19 mouse cellular contexts compared by ENCODE assay signal in genomic region chr3:54761258-54761657, GRCm38 (mm10). TPM values are rescaled to one million over a fixed set of nuclear protein-coding genes. Genes with fewer than 3 reads are reported as not detected.
"Had no signal": no experiment of that assay in that cellular context is flagged by ENCODE, and none has a peak within 500 bp of the region (broad histone marks: within the 10 kb centered on the region; RNA-seq: fewer than 3 reads in every experiment).

No protein-coding gene starts in this region.

- H3K4me3 ChIP-seq: left cerebral cortex, adult 2 months; limb, embryonic 10.5 days; midbrain, embryonic 12.5 days; neural tube, embryonic 13.5 days had no signal

- H3K27ac ChIP-seq: left cerebral cortex, adult 2 months; limb, embryonic 10.5 days; liver, embryonic 14.5 days; midbrain, embryonic 12.5 days; neural tube, embryonic 13.5 days had no signal

- DNase-seq: kidney, adult 8-10 months; kidney, postnatal 25 days; retina, postnatal 1 day; right cerebral cortex, postnatal 4 days; spleen, adult 18-20 months; thymus, adult 18-20 months; thymus, postnatal 14 days had no signal

- H3K9ac ChIP-seq: liver, embryonic 14.5 days; midbrain, embryonic 12.5 days; neural tube, embryonic 13.5 days had no signal

- H3K36me3 ChIP-seq: limb, embryonic 10.5 days; midbrain, embryonic 12.5 days; neural tube, embryonic 13.5 days had no signal

- ATAC-seq: intestine, postnatal 0 days; midbrain, embryonic 16.5 days had no signal

- H3K4me2 ChIP-seq: midbrain, embryonic 12.5 days; neural tube, embryonic 13.5 days had no signal

- H3K9me3 ChIP-seq: limb, embryonic 10.5 days; midbrain, embryonic 12.5 days; neural tube, embryonic 13.5 days had no signal

RNA-seq across cellular contexts. Expression of gene Smad9, which starts 5.9 kb away (rescaled TPM):
- total RNA-seq: megakaryocyte-erythroid progenitor cell, adult 5-6 weeks had no signal

RNA-seq across cellular contexts. Expression of gene Gm21958, which starts 47.1 kb away (rescaled TPM):
- total RNA-seq: layer of hippocampus, postnatal 25 days; left cerebral cortex, adult 2 months; left cerebral cortex, postnatal 14 days; megakaryocyte-erythroid progenitor cell, adult 5-6 weeks had no signal
- polyA plus RNA-seq: intestine, postnatal 0 days; kidney, embryonic 16.5 days; limb, embryonic 14.5 days; liver, embryonic 14.5 days had no signal
